Mouse (Mus musculus): Measurements from ENCODE around the gene Btbd35f11. TPM values are rescaled to one million over a fixed set of nuclear protein-coding genes. Genes with fewer than 3 reads are reported as not detected.

The Btbd35f11 gene
- polyA plus RNA-seq (2012; rRNA removed) = not detected in 2 replicates

GRCm38 (mm10) chrX:3443590-3443989 is at the start of gene Btbd35f11:
TSS of gene Btbd35f11 (minus strand) at chrX:3443690.

Other genes with a start within 250 kb of the Btbd35f11 start
- not detected in 2 replicates for gene Btbd35f24, start 247.9 kb downstream of the Btbd35f11 start, polyA plus RNA-seq (2012; rRNA removed)